Mouse (Mus musculus) MEL (cell line): ENCODE data around the gene Dapk1. TPM values are rescaled to one million over a fixed set of nuclear protein-coding genes. Genes with fewer than 3 reads are reported as not detected.

ENCODE experiments used
- DNase-seq: peaks from one replicate; pipeline ENCODE4 v3.0.0; 2011; ENCODE audit warnings: low read depth, low spot score
- H3K27ac ChIP-seq: 2 replicates; pipeline ENCODE4 v1.5.1; 2012; ENCODE audit warnings: low read depth, mild to moderate bottlenecking, control low read depth, low read length, moderate library complexity; ENCODE audit not compliant: control insufficient read depth
- H3K27me3 ChIP-seq, 2 experiments: fragments of 150-350 bp in 1 of 2; sonication (generic) in 1 of 2; 2 replicates each; pipeline ENCODE4 v1.6.1; 2012; ENCODE audit warnings: low read length in 2 of 2, mild to moderate bottlenecking in 2 of 2, improper control_type of control experiment in 1 of 2, moderate library complexity in 1 of 2; ENCODE audit not compliant: insufficient read depth in 2 of 2, control insufficient read depth in 1 of 2
- H3K36me3 ChIP-seq, 2 experiments: 2 replicates each; pipeline ENCODE4 v1.6.1; 2012 to 2014; ENCODE audit warnings: low read length in 2 of 2, improper control_type of control experiment in 1 of 2, inconsistent platforms in 1 of 2, mild to moderate bottlenecking in 1 of 2; ENCODE audit not compliant: insufficient read depth in 2 of 2, control insufficient read depth in 1 of 2
- H3K4me1 ChIP-seq, 2 experiments: fragments of 150-350 bp in 1 of 2; sonication (generic) in 1 of 2; 2 replicates each; pipeline ENCODE4 v1.6.1; 2012; ENCODE audit warnings: low read length in 2 of 2, improper control_type of control experiment in 1 of 2, mild to moderate bottlenecking in 1 of 2; ENCODE audit not compliant: insufficient read depth in 2 of 2, control insufficient read depth in 1 of 2
- H3K4me3 ChIP-seq, 2 experiments: fragments of 150-350 bp in 1 of 2; sonication (generic) in 1 of 2; 2 replicates each; pipeline ENCODE4 v1.5.1; 2012; ENCODE audit warnings: low read depth in 2 of 2, low read length in 2 of 2, mild to moderate bottlenecking in 2 of 2, moderate library complexity in 2 of 2, control low read depth in 1 of 2, improper control_type of control experiment in 1 of 2; ENCODE audit not compliant: control insufficient read depth in 1 of 2, insufficient read depth in 1 of 2
- H3K79me2 ChIP-seq: 2 replicates; pipeline ENCODE4 v1.6.1; 2012; ENCODE audit warnings: mild to moderate bottlenecking, low read length, moderate library complexity; ENCODE audit not compliant: control insufficient read depth, poor library complexity, insufficient read depth
- H3K9ac ChIP-seq: 2 replicates; pipeline ENCODE4 v1.6.1; 2012; ENCODE audit warnings: low read depth, mild to moderate bottlenecking, control low read depth, low read length, moderate library complexity; ENCODE audit not compliant: control insufficient read depth, poor library complexity, severe bottlenecking
- H3K9me3 ChIP-seq: fragments of 150-350 bp; sonication (generic); replicated peaks from 2 replicates; pipeline ENCODE4 v1.6.1; 2012; ENCODE audit warnings: mild to moderate bottlenecking, low read length, improper control_type of control experiment, moderate library complexity; ENCODE audit not compliant: insufficient read depth
- BHLHE40 ChIP-seq: IDR thresholded peaks from 2 replicates; pipeline ENCODE4 v1.6.1; 2012; ENCODE audit warnings: low read depth, mild to moderate bottlenecking, inconsistent platforms, low read length, improper control_type of control experiment, borderline replicate concordance
- CHD1 ChIP-seq: IDR thresholded peaks from 2 replicates; pipeline ENCODE4 v1.6.1; 2012; ENCODE audit warnings: low read depth, mild to moderate bottlenecking, inconsistent platforms, low read length, improper control_type of control experiment
- CHD2 ChIP-seq: IDR thresholded peaks from 2 replicates; pipeline ENCODE4 v1.6.1; 2011; ENCODE audit warnings: low read length, improper control_type of control experiment
- ETS1 ChIP-seq: IDR thresholded peaks from 2 replicates; pipeline ENCODE4 v1.6.1; 2012; ENCODE audit warnings: low read depth, mild to moderate bottlenecking, inconsistent platforms, low read length, improper control_type of control experiment, moderate library complexity
- HCFC1 ChIP-seq: IDR thresholded peaks from 2 replicates; pipeline ENCODE4 v1.6.1; 2012; ENCODE audit warnings: low read depth, mild to moderate bottlenecking, inconsistent platforms, low read length, improper control_type of control experiment, moderate library complexity
- KAT2A ChIP-seq: conservative IDR thresholded peaks from 2 replicates; pipeline ENCODE4 v1.6.1; 2012; ENCODE audit warnings: low read depth, low read length, improper control_type of control experiment, inconsistent platforms
- MEF2A ChIP-seq: IDR thresholded peaks from 2 replicates; pipeline ENCODE4 v1.6.1; 2014; ENCODE audit warnings: low read depth, mild to moderate bottlenecking, inconsistent platforms, low read length, improper control_type of control experiment; ENCODE audit not compliant: poor library complexity, insufficient replicate concordance, severe bottlenecking; ENCODE audit errors: extremely low read depth
- MYB ChIP-seq: IDR thresholded peaks from 2 replicates; pipeline ENCODE4 v1.6.1; 2011; ENCODE audit warnings: mild to moderate bottlenecking, low read depth, low read length, improper control_type of control experiment
- NELFE ChIP-seq: IDR thresholded peaks from 2 replicates; pipeline ENCODE4 v1.6.1; 2011; ENCODE audit warnings: low read depth, low read length, improper control_type of control experiment
- POLR2A ChIP-seq, 2 experiments: IDR thresholded peaks; 2 replicates each; pipeline ENCODE4 v1.6.1; 2011 to 2012; ENCODE audit warnings: low read length in 2 of 2, mild to moderate bottlenecking in 2 of 2, control low read depth in 1 of 2, improper control_type of control experiment in 1 of 2, low read depth in 1 of 2, moderate library complexity in 1 of 2; ENCODE audit not compliant: control insufficient read depth in 1 of 2, insufficient read depth in 1 of 2, poor library complexity in 1 of 2
- POLR2AphosphoS2 ChIP-seq: IDR thresholded peaks from 2 replicates; pipeline ENCODE4 v1.6.1; 2011; ENCODE audit warnings: low read length, improper control_type of control experiment
- POLR2AphosphoS5 ChIP-seq: IDR thresholded peaks from 2 replicates; pipeline ENCODE4 v1.6.1; 2012; ENCODE audit warnings: low read depth, borderline replicate concordance, mild to moderate bottlenecking, inconsistent platforms, low read length, moderate library complexity, mixed read lengths
- RAD21 ChIP-seq: IDR thresholded peaks from 2 replicates; pipeline ENCODE4 v1.6.1; 2011; ENCODE audit warnings: mild to moderate bottlenecking, low read depth, low read length, improper control_type of control experiment
- RCOR1 ChIP-seq: IDR thresholded peaks from 2 replicates; pipeline ENCODE4 v1.6.1; 2012; ENCODE audit warnings: low read depth, mild to moderate bottlenecking, inconsistent platforms, low read length, improper control_type of control experiment
- TAL1 ChIP-seq: IDR thresholded peaks from 2 replicates; pipeline ENCODE4 v1.6.1; 2012; ENCODE audit warnings: mild to moderate bottlenecking, inconsistent platforms, low read length, moderate library complexity, mixed read lengths
- TBP ChIP-seq: IDR thresholded peaks from 2 replicates; pipeline ENCODE4 v1.8.0; 2011; ENCODE audit warnings: low read depth, low read length, improper control_type of control experiment
- ZMIZ1 ChIP-seq: IDR thresholded peaks from 2 replicates; pipeline ENCODE4 v1.6.1; 2012; ENCODE audit warnings: low read depth, mild to moderate bottlenecking, inconsistent platforms, low read length, improper control_type of control experiment, moderate library complexity
- ZNF384 ChIP-seq: IDR thresholded peaks from 2 replicates; pipeline ENCODE4 v1.6.1; 2012; ENCODE audit warnings: low read depth, mild to moderate bottlenecking, inconsistent platforms, low read length, improper control_type of control experiment
- polyA plus RNA-seq, 2 experiments: library from polyadenylated mRNA; stranded (reverse) in 1 of 2; unstranded in 1 of 2; fragments of >175 nt in 1 of 2; fragments of >200 nt in 1 of 2; gene quantifications; 2 replicates each; pipeline versions ENCODE4 v1.2.1 to v1.2.4; 2012; ENCODE audit warnings: low replicate concordance in 2 of 2, low read depth in 1 of 2; ENCODE audit not compliant: insufficient read length in 2 of 2, insufficient read depth in 1 of 2, missing spikeins in 1 of 2
- total RNA-seq: library from RNA; depleted of rRNA; stranded (reverse); fragments of 300-350 nt; gene quantifications from 2 replicates; pipeline ENCODE4 v1.2.3, GENCODE M21; 2012

Gene Dapk1
- total and polyA plus RNA-seq, 3 experiments, result 5.1 to 8.2 TPM; not detected in 1

GRCm38 (mm10) chr13:60709136-60709535 is 107.4 kb downstream of the Dapk1 start:
- H3K27me3 ChIP-seq, result no peaks in the 10 kb centered on the region
- H3K9me3 ChIP-seq, result no peaks in the 10 kb centered on the region
- no peaks in the 10 kb centered on the region for H3K36me3 ChIP-seq
- no peak overlapping the region for H3K9ac ChIP-seq
- H3K4me3 ChIP-seq, result no peak overlapping the region
- no peaks in the 10 kb centered on the region for H3K79me2 ChIP-seq
- H3K4me1 ChIP-seq, result no peaks in the 10 kb centered on the region
- H3K27ac ChIP-seq, result no peak overlapping the region
- DNase-seq, result no peak
- no peak for TF ChIP-seq TAL1
- no peak for TF ChIP-seq TBP
- TF ChIP-seq NELFE, result no peak
- TF ChIP-seq HCFC1, result no peak
- TF ChIP-seq CHD1, result no peak
- no peak for TF ChIP-seq BHLHE40
- TF ChIP-seq ZMIZ1, result no peak
- TF ChIP-seq RCOR1, result no peak
- no peak for TF ChIP-seq CHD2

DNA sequence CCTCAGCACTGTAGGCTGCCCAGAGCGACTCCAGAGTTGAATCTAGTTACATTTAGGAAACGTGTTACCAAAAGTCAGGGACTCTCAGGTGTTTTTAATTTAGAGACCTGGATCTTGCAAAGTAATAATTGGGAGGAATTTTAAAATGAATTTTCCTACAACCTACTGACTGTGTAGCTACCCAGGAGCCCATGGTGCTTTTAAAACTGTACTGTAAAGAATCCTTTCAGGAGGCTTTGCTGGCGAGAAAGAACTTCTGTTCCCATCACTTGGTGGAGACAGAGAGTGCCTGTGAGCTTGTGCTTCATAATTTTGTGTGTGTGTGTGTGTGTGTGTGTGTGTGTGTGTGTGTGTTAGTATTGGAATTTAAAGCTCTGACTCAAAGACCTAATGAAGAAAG is 109.2 kb downstream of the Dapk1 start:
- Histone ChIP-seq H3K9me3 (no peaks in the 10 kb centered on the region), H3K9ac (no peak overlapping the region), H3K4me1 (no peaks in the 10 kb centered on the region), H3K27me3 (no peaks in the 10 kb centered on the region), H3K79me2 (no peaks in the 10 kb centered on the region), H3K36me3 (no peaks in the 10 kb centered on the region), H3K27ac (no peak overlapping the region), H3K4me3 (no peak overlapping the region)
- no peak for DNase-seq
- TF ChIP-seq NELFE, result no peak
- no peak for TF ChIP-seq ZNF384
- no peak for TF ChIP-seq HCFC1
- no peak for TF ChIP-seq POLR2A (IDR thresholded peaks at IDR 0.05; ENCODE audit: control insufficient read depth in 1 of 2, insufficient read depth in 1 of 2, low read depth in 1 of 2, low read length in 2 of 2, poor library complexity in 1 of 2)
- no peak for TF ChIP-seq POLR2AphosphoS2
- no peak for TF ChIP-seq ZMIZ1
- no peak for TF ChIP-seq RAD21
- TF ChIP-seq TBP, result no peak
- no peak for TF ChIP-seq KAT2A
- no peak for TF ChIP-seq POLR2AphosphoS5
- TF ChIP-seq MYB, result no peak
- TF ChIP-seq MEF2A, result no peak
- TF ChIP-seq ETS1, result no peak
